Mouse (Mus musculus) heart, postnatal 14 days (tissue): ENCODE results near the gene Olfr322. TPM values are rescaled to one million over a fixed set of nuclear protein-coding genes. Genes with fewer than 3 reads are reported as not detected.

Source experiments
- DNase-seq, 2 experiments: peaks; one replicate each; pipeline ENCODE4 v3.0.0; 2021 to 2022
- intact Hi-C: fragments of 180-260 bp; cut with DNase I; formaldehyde crosslinking; loops from one replicate; pipeline ENCODE4 v1.15.1; 2025
- long read RNA-seq, 2 experiments: library from polyadenylated mRNA; stranded (forward); transcript quantifications; one replicate each; pipeline ENCODE4 v2.0.0; 2021
- total RNA-seq, 2 experiments: library from RNA; stranded (reverse); gene quantifications; 2 replicates each; pipeline ENCODE4 v1.2.3; 2021

Gene Olfr322
- not detected for total RNA-seq
- long read RNA-seq, experiment 1: 0 reads
- long read RNA-seq, experiment 2: 0 reads

DNA sequence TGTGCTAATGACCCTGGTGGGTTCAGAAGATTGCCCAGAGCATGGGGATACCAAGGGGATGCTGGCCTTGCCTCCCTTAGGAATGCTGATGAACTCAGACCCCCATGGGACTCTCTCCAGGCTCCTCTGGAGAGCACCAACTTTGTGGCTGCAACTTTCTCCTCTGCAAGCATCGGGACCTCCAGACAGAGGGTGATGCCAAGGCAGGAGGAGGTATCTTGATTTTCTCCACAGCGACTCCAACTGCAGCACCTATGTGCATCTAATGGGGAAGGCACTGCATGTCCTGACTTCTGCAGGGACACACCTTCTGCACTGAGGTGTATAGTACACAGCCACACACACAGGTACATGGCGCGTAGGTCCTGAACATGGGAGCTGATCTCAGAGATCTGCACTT, at the start of gene Olfr322:
TSS of gene Olfr322 (plus strand) at position 187 of the 400 bp plus-strand sequence.
- intact Hi-C loops: no loop called here
- DNase-seq: no peak

DNA sequence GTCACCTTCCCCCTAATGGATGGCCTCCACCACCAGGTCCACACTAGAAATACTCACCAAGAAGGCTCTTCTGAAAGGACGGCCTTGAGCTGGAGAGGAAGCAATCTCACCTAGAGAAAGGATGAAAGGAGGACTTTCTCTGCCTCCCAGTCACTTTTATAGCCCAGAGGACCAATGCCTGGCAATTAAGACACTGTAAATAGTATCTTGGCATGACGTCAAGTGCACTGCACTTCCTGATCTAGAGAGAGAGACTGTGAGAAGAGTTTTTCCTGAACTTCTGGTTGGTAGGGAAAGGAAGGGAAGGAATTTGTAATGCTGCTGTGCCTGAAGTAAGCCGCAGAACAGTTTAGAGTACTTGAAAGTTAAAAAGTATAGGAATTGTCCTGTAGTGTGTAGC, 45.2 kb upstream of the Olfr322 start:
- no peak for DNase-seq
- intact Hi-C loops: no loop called here

DNA sequence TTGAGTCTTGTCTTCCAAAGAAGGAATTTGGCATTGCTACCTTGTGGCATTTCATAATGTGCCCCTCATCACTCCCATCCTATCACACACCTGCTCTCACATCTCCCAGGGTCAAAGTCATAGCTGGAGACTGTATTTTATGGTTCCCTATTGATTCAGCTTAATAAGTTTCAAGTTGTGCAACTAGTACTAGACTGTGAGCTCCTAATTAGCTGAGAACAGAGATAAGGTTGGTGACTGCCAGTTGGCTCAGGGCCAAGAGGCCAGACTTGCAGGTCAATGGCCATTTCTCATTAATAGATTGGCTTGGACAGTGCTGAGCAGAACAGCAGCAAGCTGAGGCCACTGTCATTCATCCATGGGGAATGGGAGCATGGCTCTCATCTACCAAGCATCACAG, 44.1 kb upstream of the Olfr322 start:
- intact Hi-C loops: no loop called here
- no peak for DNase-seq

DNA sequence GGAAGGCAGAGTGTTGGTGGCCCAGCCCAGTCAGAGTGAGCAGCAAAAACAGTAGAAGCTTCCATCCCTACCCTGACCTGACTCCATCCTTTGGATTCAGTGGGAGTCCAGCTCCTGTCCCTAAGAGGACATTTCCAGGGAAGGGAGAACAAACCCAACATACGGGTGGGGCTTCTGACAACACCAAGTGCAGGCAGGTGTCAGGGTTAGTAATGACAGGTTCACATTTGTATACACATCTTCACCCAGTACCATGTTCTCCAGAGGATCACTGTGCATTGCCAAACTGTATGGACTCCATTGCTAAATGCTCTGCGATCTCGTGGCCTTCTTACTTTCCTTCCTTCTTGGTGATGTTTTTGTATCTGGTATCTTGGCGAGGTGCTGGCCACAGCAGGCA, 42.6 kb upstream of the Olfr322 start, which contains the start of gene 2210407C18Rik:
TSS of gene 2210407C18Rik (minus strand) at position 101 of the 400 bp plus-strand sequence.
- DNase-seq: no peak
- intact Hi-C loops: no loop called here

DNA sequence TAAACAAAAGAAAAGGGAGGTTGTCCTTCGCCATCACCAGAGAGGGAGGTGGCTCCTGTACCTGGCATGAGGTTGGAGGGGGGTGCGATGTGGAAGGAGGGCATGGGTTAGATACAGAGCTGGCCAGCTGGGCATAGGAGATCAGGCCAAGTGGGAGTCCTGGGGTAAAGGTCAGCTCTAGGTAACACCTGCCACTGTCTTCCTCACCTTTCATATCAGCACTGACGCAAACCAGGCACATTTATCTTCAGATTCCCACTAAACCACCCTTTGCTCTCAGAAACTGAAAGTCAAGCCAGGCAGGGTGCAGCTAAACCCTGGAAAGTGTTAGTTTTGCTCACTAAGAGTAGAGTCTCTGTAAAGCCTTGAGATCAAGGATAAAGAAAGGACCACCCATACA, 40.2 kb upstream of the Olfr322 start:
- DNase-seq: no peak

DNA sequence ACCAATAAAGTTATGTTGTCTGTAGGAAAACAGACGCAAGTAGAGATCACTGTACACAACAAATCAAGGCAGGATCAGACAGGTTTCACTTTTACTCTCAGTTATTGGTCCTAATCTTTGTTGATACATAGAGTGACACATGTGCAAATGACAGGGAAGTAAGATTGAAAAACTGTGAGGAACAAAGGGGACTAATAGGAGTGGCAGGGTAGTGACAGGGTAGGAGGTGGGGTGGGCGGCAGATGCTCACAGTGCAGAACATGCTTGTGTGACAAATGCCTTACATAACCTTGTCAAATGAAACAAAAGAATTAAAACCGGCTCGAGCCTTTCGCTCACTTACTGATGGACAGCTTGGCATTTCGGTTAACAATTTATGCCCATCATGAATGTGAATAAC, 39.8 kb upstream of the Olfr322 start:
- intact Hi-C loops: no loop called here
- no peak for DNase-seq

More for the DNA sequence above, 40.2 kb upstream of the Olfr322 start:
- intact Hi-C loops: no loop called here

DNA sequence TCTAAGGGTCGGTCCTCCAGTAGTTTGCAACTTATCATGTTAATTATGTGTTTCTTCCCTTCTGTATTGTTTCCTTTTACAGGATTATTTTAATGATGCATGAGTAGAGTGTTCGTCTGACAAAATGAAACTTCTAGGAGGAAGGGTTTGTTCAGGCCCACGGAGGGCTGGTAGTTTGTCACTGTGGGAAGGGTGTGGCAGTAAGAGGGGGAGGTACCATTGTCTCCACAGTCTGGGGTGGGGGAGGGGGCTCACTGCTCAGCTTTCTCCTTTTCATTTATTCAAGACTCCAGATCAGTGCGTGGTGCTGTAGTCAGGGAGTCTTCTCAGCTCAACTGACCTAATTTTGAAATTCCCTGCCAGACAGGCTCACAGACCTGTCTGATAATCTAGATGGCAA, 32.4 kb upstream of the Olfr322 start:
- intact Hi-C loops: no loop called here
- no peak for DNase-seq

DNA sequence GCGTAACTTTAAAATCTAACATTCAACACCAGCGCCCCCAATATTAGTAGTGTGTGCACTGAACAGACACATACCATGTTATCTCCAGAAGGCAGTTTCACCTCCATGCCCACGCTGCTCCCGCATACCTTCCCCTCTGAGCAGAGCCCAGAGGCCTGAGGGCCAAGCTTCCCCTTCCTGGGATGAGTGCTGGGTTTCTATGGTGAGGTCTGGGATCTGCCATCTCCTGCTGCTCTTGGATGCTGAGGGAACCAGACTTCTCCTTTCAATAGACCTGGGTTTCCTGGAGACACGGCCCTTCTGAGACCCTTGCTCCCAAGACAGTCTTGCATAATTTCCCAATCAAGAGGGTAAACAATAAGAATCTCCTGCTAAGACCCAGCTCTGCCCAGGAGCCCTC, 28.2 kb upstream of the Olfr322 start, which contains the start of gene Olfr323:
TSS of gene Olfr323 (minus strand) at position 101 of the 400 bp plus-strand sequence.
- DNase-seq: no peak
- intact Hi-C loops: no loop called here

DNA sequence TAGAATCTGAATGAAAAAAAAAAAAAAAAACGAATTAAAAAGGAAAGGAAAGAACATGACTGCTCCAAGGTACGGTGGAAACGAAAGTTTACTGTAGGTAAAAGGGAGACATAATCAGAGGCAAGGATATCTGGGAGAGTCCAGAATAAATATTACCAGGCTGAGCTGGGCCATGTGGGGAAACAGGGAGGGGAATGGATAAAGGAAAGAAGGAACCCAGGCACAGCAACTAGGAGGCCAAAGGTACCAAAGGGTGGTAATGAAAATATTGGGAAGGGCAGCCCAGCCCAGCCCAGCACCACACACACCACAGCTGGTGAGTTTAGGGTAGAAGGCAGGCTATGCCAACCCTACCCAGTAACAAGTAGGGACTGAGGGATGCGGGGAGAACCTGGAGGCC, 23.7 kb upstream of the Olfr322 start:
- intact Hi-C loops: loop anchor here (5.0 kb wide), 2 partner anchors 333 to 398 kb away; no protein-coding TSS in a partner anchor
- DNase-seq: no peak

DNA sequence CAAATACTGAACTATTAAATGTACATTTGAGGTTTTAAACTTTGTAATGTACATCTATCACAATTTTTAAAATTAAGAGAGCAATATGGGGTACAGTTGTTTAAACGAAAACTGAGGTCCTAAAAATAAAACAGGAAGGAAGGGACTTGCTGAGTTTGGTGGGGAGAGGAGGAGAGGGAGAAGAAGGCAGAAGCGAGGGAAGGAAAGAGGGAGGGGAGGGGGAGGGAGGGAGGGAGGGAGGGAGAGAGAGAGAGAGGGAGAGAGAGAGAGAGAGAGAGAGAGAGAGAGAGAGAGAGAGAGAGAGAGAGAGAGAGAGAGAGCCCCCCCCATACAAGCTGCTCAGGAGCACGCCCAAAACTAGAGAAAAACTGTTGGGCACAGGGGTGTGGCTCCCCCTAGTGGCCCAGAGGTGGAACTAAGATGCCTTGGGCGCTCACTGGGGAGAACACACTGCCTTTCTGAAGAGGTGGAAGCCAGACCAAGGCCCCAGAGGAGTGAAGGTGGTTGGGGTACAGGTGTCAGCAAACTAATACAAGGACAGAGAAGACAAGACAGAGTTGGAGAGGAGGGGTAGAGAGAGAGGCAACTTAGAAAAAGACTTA, 22.1 kb upstream of the Olfr322 start:
- peak; percentile 55 to 67 for DNase-seq
- intact Hi-C loops: loop anchor here (2.0 to 5.0 kb wide), 3 partner anchors 234 to 399 kb away; no protein-coding TSS in a partner anchor

DNA sequence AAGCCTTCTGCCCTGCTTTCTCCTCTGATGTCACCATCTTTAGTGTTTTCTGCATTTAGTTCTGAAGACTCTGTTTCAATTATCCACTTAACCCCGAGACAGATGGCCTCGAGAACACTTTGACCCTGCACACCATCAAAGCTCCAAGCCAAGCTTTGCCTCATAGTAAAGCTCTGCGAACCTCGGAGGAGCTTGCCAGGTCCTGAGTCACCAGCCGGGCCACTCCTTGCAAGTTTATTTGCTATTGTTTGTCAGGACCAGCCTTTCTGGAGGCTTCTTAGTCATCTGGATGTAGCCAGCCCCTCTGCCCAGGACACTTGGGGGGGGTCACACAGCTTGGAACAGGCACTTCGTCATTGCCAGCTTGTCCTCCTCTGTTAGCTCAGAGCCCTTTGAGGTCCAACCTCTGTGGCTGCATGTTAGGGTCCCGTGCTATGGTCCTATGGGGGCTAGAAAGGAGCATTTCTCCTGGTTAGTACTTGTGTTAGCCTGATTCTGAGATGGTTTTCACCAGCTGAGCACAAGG, 20.3 kb upstream of the Olfr322 start:
- DNase-seq: peak; percentile 9 to 25

DNA sequence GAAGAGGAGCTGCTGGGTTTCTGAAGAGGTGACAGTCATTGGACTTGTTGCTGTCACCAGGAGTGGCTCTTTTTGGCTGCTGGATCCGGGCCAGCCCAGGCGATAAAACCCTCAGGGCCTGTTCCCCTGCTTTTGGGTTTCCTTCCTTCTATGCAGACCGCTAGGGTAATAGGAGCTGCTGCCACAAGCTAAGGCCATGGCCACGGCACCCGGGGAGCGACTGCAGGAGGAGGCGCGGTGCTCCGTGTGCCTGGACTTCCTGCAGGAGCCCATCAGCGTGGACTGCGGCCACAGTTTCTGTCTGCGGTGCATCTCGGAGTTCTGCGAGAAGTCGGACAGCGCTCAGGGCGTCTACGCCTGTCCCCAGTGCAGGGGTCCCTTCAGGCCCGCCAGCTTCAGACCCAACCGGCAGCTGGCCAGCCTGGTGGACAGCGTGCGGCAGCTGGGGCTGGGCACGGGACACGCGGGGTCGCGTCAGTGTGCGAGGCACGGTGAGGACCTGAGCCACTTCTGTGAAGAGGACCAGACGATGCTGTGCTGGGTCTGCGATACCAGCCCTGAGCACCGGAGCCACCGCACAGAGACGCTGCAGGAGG, 18.2 kb upstream of the Olfr322 start, which contains the start of gene Trim58:
TSS of gene Trim58 (plus strand) at position 194 of the 596 bp plus-strand sequence.
- DNase-seq: peak; percentile 9 to 14
- intact Hi-C loops: no loop called here

More for the DNA sequence above, 20.3 kb upstream of the Olfr322 start:
- intact Hi-C loops: loop anchor here (5.0 kb wide), 2 partner anchors 336 to 401 kb away; no protein-coding TSS in a partner anchor

DNA sequence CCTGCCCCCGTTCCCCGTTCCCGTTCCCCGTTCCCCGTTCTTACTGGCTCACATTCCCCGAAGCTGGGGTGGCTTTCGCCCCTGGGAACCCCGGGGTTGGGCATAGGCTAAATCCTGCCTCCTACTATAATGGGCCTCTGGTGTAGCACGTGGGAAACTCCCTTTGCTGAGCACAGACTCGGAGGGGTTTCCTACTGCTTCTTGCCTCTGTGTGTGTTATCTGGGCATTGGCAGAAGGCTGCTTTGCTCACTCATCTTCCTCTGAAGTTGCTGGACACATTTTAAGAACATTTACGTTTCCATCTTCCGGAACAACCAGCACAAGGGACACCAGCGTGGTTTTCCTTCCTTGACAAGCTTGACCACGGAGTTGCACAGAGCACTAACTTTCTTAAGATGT, 17.5 kb upstream of the Olfr322 start:
- intact Hi-C loops: no loop called here
- DNase-seq: no peak

DNA sequence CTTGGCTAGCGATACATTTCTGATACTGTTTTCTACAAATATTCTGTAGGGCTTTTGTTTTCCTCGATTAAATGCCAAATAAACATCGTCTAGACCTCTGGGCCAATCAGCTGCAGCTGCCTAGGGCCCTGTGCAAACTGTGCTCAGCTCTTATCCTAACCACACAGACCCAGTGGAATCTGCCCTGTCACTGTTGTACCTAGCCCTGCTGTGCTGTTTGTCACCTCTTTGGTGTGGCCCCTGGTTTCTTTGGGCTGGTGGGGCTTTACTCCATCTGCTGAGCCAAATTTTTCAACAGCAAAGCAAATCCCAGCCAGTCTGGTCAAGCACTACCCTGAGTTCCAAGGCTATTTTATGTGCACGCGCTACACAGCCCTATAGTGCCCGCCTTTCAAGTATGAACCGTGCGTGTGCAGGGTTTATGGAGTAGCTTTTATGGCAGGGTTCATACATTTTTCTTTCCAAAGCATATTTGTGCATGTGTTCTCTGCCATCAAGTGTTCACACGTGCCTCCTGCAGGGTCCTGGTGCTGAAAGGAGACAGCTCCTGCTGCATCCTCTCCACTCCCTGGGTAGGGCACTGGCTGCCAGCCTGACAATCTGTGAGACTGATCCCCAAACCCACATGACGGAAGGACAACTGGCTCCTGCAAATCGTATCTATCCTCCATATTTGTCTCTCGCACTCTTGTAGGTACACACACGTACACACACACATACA, 16.8 kb upstream of the Olfr322 start:
- intact Hi-C loops: no loop called here
- DNase-seq: no peak

DNA sequence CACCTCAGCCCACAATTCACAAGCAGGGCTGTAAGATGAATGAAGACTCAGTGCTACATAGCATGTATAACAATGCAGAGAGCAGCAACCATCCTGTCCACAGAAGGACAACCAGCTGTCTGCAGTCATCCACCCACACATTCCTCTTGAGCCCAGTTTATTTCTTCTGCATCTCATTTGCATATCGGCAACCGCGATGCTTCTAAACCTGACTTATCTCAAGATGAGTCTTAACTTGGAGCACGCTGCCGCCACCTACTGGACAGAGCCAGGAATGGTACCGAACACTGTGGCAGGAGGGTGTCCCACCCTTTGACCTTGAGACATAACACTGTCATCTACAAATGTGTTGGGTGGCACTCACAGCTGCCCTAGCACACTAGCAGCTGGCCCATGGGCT, 15.2 kb upstream of the Olfr322 start:
- intact Hi-C loops: no loop called here
- peak; percentile 17 to 21 for DNase-seq

DNA sequence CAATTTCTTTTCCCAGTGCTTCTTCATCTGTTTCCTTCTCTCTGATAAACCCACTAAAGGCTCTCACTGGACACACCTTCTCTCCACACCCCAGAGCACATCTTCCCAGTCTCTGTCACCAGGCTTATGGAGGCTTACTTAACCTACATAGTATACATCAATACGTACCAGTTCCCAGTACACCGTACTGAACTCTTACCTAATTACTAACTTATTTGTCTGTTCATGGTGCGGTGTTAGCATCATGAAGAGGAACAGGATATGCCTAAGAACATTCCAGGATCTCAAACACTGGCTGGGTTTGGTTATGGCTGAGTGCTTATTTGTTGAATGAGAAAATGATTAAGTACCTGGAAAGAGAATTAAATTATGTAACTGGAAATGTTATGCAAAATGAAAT, 3.4 kb upstream of the Olfr322 start:
- DNase-seq: no peak
- intact Hi-C loops: no loop called here

DNA sequence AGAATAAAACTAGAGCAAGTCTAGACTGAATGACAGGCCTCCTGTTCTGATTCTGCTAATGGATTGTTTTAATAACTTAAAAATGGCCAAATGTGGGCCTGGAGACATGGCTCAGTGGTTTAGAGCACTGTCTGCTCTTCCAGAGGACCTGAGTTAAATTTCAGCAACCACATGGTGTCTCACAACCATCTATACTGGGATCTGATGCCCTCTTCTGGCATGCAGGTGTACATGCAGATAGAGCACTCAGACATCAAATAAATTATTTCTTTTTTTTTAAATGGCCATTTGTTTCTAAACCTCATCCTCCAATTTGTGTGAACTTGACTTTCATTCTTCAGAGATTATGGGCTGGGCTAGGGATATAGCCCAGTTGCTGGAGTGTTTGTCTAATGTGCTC, 10.7 kb downstream of the Olfr322 start:
- no peak for DNase-seq
- intact Hi-C loops: no loop called here

DNA sequence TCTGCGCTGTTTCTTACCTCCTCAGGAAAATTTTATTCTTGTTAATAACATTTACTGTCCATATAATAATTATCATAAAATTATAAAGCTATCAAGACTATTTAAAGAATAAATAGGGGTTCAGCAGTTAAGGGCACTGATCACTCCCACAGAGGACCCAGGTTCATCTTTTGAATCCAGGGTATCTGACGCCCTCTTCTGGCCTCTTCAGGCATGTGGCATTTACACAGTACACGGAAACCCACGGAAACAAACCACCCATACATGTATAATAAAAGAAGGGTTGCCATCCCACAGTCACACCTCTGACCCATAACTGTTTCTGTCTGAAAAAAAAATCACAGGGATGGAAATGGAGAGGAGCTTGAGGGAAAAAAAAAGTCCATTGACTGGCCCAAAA, 13.2 kb downstream of the Olfr322 start:
- intact Hi-C loops: no loop called here
- no peak for DNase-seq

DNA sequence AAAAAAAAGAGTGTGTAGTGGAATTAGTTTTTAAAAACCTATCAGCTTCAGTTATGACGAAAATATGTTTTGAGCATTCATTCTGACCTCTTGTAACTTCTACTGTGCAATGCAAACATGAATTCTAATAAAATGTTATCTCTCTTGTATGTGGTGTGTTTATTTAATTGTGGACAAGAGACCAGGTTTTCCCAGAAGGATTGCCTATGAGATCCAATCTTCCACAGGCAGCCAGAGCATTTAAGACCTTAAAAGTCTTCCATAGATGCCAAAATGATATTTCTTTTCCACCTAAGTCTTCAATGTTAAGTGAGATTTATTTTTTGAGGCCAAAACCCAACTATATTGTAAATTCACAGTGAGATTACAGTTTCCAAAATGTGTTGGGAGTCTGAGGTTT, 22.2 kb downstream of the Olfr322 start, which contains the start of gene Olfr320:
TSS of gene Olfr320 (plus strand) at position 301 of the 400 bp plus-strand sequence.
- intact Hi-C loops: no loop called here
- no peak for DNase-seq

DNA sequence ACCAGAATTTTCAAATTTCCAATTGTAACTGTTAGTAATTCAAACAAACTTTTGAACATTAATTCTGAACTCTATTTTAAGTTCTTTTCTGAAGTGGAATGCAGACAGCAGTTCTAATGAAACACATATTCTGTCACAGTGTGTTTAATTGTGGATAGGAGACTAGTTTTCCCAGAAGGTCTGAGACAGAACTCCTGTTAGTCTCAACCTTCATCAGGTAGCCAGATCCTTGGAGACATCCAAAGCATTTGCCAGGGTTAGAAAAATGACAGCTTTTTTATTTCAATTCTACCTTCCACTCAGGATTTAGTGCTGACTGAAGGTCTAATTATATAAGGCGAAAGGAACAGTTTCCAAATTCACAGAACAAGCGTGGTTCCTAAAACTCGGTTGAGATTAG, 40.3 kb downstream of the Olfr322 start, which contains the start of gene Olfr319:
TSS of gene Olfr319 (plus strand) at position 301 of the 400 bp plus-strand sequence.
- DNase-seq: no peak
- intact Hi-C loops: no loop called here

DNA sequence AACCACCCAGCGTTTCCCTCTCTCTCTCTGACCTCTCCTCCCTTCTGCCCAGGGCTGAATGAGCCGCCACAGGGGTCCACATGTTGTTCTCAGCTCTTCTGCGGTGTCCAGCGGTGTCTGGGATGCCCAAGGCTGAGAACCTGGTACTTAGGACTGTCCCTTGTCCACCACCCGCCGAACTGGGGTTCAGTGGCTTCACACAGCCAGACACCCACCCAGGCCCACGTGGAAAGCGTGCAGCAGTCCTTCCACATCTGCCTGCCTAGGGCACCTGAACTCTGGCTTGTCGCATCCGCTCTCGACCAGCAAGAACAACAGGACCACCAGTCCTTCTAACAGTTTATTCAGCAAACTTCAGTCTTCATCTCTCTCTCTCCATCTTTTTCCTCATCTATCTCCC, 50.5 kb downstream of the Olfr322 start:
- DNase-seq: no peak
- intact Hi-C loops: no loop called here
